Comparison of ENCODE assay signal across 8 mouse cellular contexts in genomic region chr3:53253223-53253832, GRCm38 (mm10).
DNase-seq lines count a peak whose midpoint lies in the region; ATAC-seq and TF ChIP-seq lines count a peak whose summit lies in the region.

No protein-coding gene starts in this region.

- TF ChIP-seq POLR2A in small intestine, adult 2 months (IDR thresholded peaks at IDR 0.05; ENCODE audit: low read depth, low read length), result no peak

- 8% methylated on average over 5 of the region's 5 CpGs for WGBS in intestine, postnatal 0 days
- WGBS in small intestine, adult 2 months, result 6% methylated on average over 5 of the region's 5 CpGs

- H3K27me3 ChIP-seq in intestine, postnatal 0 days (replicated peaks; ENCODE audit: control insufficient read depth, insufficient read depth, low read length), result no peaks in the 10 kb centered on the region
- H3K27me3 ChIP-seq in small intestine, adult 2 months (ENCODE audit: control insufficient read depth, insufficient read depth, low read length), result no peaks in the 10 kb centered on the region

- DNase-seq in ovary, postnatal 10 days (ENCODE audit: low spot score), result peak; percentile 34
- no peak for DNase-seq in ovary, adult 18-20 months (ENCODE audit: low spot score)
- DNase-seq in forelimb bud, embryonic 11.5 days (ENCODE audit: low read depth, low spot score), result peak; percentile 27
- DNase-seq in natural killer cell, adult 2 months (ENCODE audit: low spot score in 2 of 2), result no peak
- no peak for DNase-seq in left cerebral cortex, adult 11 months (ENCODE audit: low spot score)
- no peak for DNase-seq in cerebellum, postnatal 4 days (ENCODE audit: low spot score in 2 of 2)

- H3K4me1 ChIP-seq in intestine, postnatal 0 days (replicated peaks; ENCODE audit: control insufficient read depth, insufficient read depth, low read length), result peaks cover 13% of the 10 kb centered on the region; the same call in 1 of the 2 replicates
- peaks cover 10% of the 10 kb centered on the region; the same call in 1 of the 2 replicates for H3K4me1 ChIP-seq in small intestine, adult 2 months (ENCODE audit: control insufficient read depth, insufficient read depth, insufficient read length, low read length)

- no peaks in the 10 kb centered on the region for H3K36me3 ChIP-seq in intestine, postnatal 0 days (ENCODE audit: control insufficient read depth, insufficient read depth)
- H3K36me3 ChIP-seq in small intestine, adult 2 months (ENCODE audit: control insufficient read depth, insufficient read depth, low read length), result no peaks in the 10 kb centered on the region

- H3K9me3 ChIP-seq in intestine, postnatal 0 days (ENCODE audit: control insufficient read depth), result no peaks in the 10 kb centered on the region

- no peak overlapping the region for H3K4me3 ChIP-seq in intestine, postnatal 0 days (ENCODE audit: low read depth, low read length)
- no peak overlapping the region for H3K4me3 ChIP-seq in small intestine, adult 2 months (ENCODE audit: low read depth, low read length)

- H3K9ac ChIP-seq in intestine, postnatal 0 days (ENCODE audit: low read depth, low read length), result no peak overlapping the region

- peak overlapping the region; percentile 43 for H3K4me2 ChIP-seq in intestine, postnatal 0 days (replicated peaks; ENCODE audit: low read depth)

- H3K27ac ChIP-seq in intestine, postnatal 0 days (ENCODE audit: low read depth, low read length), result no peak overlapping the region
- H3K27ac ChIP-seq in small intestine, adult 2 months (ENCODE audit: insufficient read depth, low read depth, low read length), result peak overlapping the region; percentile 88

- TF ChIP-seq CTCF in intestine, postnatal 0 days (IDR thresholded peaks at IDR 0.05; ENCODE audit: low read depth), result no peak
- no peak for TF ChIP-seq CTCF in small intestine, adult 2 months (IDR thresholded peaks at IDR 0.05; ENCODE audit: extremely low read depth, insufficient read length, insufficient replicate concordance, low read depth, low read length)

- peak; percentile 53 for ATAC-seq in intestine, postnatal 0 days

Comparison
In these comparisons a context has a peak if more than half of its experiments do, and no peak if none do; other contexts are left out.
1. DNase-seq: peak in ovary, postnatal 10 days (single experiment) and forelimb bud, embryonic 11.5 days (single experiment); none in ovary, adult 18-20 months (single experiment), natural killer cell, adult 2 months (0 of 2), left cerebral cortex, adult 11 months (single experiment) and cerebellum, postnatal 4 days (0 of 2).